In genomic region chr14:34400021-34400420, GRCm38 (mm10) we compare ENCODE assay signal across 16 mouse cellular contexts.
DNase-seq lines count a peak whose midpoint lies in the region.
"Had no signal": no experiment of that assay in that cellular context is flagged by ENCODE, and none has a peak within 500 bp of the region (broad histone marks: within the 10 kb centered on the region; RNA-seq: fewer than 3 reads in every experiment).

No protein-coding gene starts in this region.

- peak; percentile 85 for DNase-seq in heart, adult 11 months
- no peak for DNase-seq in heart, adult 9 months (ENCODE audit: low spot score in 2 of 2)
- DNase-seq in ES-CJ7 (ENCODE audit: low read depth, low spot score) = peak; percentile 44
- peak; percentile 58 for DNase-seq in ZHBTc4 (ENCODE audit: low read depth, low spot score)
- peak; percentile 17 for DNase-seq in retina, postnatal 1 day
- DNase-seq in lung, postnatal 36 days = no peak
- no peak for DNase-seq in kidney, adult 8-10 months
- DNase-seq: adrenal gland, postnatal 10 days; adrenal gland, postnatal 36 days; B cell, adult 2 months; cerebellum, adult 11 months; cerebellum, adult 2 months; cerebellum, adult 9-11 months; cerebellum, postnatal 25 days; gastrocnemius, postnatal 10 days; gastrocnemius, postnatal 36 days had no signal

Comparison
In these comparisons a context has a peak if more than half of its experiments do, and no peak if none do; other contexts are left out.
1. DNase-seq: peak in heart, adult 11 months (single experiment), ES-CJ7 (single experiment), ZHBTc4 (single experiment) and retina, postnatal 1 day (single experiment); none in heart, adult 9 months (0 of 2), lung, postnatal 36 days (single experiment) and kidney, adult 8-10 months (0 of 2).